Mouse (Mus musculus) hindlimb bud, embryonic 11.5 days (tissue): ENCODE data around the gene Ntm.

Experiments
- DNase-seq: peaks from one replicate; pipeline ENCODE4 v3.0.0-alpha.2; 2012; ENCODE audit warnings: low read depth, low spot score; ENCODE audit errors: extremely low spot score

The Ntm gene

GRCm38 (mm10) chr9:29252866-29253265 is 710.1 kb downstream of the Ntm start:
- DNase-seq, result no peak

DNA sequence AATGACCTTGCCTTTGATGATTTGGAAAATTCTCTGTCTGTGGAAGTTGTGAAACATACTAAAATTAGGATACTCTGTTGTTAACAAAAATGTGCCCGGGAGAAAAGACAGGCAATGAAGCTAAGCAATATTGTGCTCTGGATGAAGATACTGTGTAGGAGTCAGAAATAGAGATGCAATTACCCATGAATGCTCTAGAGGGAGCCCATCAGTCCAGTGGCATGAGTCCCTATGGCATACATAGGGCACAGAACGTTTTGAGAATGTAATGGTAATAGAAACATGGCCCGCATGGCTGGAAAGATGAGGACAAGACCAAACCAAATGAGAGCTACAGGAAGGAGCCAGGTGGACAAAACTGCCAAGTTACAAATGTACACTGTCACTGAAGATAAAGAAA is 712.1 kb downstream of the Ntm start:
- DNase-seq, result no peak

- DNase-seq, result no peak
These were observed 715.1 kb downstream of the Ntm start for GRCm38 (mm10) chr9:29247812-29248211.

DNA sequence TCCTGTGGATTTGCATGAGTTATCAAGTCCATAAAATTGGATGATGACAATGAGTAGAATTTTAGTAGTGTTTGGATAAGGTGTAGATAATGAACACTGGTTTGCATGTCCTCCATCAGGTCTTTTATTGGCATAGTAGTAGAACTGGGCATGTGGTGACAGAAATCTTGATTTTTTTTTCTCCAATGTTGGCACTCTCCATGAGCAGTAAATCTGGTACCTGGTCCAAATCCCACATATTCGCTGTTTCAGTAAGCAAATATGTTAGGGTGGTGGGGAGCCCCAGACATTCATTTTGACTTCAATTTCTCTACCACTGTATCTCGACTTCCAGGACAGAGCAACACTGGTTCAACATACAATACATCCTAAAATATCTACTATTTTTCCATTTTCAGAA is 718.9 kb downstream of the Ntm start:
- DNase-seq, result no peak

GRCm38 (mm10) chr9:29242497-29243422 is 720.2 kb downstream of the Ntm start:
- DNase-seq, result no peak

DNA sequence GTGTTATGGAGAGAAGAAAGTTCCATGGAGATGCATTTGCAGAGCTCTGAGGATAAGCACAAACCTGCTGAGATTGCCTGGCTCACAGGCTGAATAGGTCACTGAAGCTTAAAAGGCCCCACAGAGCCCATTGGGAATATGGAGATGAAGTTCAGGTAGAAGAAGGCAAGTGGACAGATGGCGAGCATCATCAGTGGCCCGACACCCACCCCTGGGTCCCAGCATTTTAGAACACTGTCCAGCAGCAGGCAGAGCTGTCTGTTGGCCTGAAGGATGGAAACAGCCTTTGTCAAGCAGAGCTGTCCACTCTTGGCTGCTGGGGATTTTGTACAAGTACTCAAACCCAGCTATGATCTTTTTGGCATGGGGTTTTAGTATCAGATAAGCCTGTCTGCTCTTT is 722.1 kb downstream of the Ntm start:
- no peak for DNase-seq

DNA sequence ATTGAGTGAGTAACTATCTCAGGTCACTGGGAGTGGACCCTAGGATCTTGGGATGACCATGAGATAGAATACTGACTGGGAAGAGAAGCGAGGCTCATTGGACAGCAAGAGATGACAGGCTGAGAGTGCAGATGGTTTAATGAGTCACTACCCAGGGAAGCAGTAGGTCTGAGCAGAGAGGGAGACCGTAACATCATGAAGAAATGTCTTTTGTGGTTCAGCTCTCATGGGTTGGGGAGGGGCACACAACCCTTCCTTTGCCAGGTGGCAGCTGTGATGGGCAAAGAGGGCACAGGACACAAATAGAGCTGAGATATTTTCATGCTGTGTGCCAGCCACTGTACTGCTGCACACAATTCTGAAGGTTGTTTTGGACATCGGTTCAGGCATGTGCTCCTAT is 724.0 kb downstream of the Ntm start:
- no peak for DNase-seq

- DNase-seq, result no peak
These were observed 726.2 kb downstream of the Ntm start for GRCm38 (mm10) chr9:29236752-29237151.

DNA sequence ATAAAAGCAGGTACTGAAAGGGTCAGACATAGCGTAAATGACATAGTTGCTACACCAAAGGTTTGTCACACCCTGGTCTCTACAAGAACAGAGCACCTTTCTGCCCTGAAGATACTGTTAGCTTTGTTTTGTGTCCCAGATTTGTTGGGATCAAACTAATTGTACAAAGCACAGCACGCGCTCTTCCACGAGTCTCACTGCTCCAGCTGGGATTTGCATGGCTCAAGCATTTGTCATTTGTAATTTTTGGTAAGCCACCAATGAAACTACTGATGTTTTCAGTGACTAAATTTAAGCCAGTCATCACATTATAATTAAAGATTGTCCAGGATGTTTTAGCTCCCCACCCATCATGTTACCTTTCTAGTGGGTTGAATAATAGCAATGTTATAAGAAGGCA is 735.2 kb downstream of the Ntm start:
- DNase-seq, result no peak

GRCm38 (mm10) chr9:29222915-29223545 is 739.9 kb downstream of the Ntm start:
- DNase-seq, result no peak

- no peak for DNase-seq
These were observed 741.9 kb downstream of the Ntm start for GRCm38 (mm10) chr9:29220941-29221615.

DNA sequence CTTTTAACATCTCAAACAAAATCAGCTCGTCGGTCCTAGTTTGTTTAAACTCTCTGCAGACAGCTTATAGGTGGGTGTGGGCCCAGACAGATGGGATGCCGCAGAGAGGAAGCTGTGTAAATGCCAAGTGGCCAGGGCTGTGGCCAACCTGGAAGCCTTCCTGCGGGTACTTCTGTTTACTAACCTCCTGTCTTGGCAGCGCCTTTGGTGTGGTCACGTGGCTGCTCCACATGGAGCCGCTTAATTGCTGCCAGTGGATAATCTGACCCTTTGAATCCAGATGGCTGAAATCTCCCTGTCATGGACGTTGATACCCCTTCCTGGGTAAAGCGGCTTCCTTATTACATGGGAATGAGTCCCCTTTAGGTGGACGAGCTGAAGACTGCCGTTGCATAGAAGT is 742.4 kb downstream of the Ntm start:
- no peak for DNase-seq

DNA sequence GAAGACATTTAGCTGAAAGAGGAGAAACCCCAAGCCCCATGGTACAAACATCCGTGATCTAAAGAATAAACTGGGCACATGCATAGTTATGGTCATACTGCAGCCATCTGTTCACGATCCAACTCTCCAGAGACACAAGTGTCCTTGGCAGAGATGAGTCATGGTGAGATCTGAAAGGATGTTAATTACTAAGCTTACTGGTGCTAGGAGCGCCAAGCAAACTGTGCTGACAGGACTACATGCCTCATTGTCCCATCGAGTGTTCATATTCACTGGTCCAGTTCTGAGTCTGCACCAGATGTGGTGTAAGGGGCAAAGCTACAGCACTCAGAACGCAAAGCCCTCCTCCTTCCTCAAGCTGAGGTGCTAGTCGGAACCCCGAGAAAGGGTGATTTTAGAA is 745.0 kb downstream of the Ntm start:
- DNase-seq, result no peak

GRCm38 (mm10) chr9:29216528-29216927 is 746.4 kb downstream of the Ntm start:
- DNase-seq, result no peak

- DNase-seq, result no peak
These were observed 747.1 kb downstream of the Ntm start for GRCm38 (mm10) chr9:29215796-29216195.

DNA sequence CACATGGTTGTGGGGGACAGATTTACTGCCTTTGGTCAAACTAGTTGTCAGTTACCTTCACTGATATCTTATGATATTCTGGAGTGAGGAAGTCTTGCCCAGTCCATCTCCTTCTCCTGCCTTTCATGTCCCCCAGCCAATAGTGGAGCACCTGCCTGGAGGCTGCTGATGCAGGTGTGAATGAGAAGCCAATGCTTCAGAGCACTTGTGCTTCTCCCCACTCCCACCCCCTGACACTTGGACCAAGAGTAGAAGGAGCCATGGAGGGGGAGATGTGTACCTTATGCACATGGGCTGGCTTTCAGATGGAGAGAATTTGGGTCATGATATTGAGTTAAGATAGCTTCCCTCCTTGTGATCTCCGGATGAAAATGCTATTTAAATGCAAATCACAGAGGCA is 747.7 kb downstream of the Ntm start:
- no peak for DNase-seq

GRCm38 (mm10) chr9:29209243-29209642 is 753.7 kb downstream of the Ntm start:
- no peak for DNase-seq

GRCm38 (mm10) chr9:29208142-29208541 is 754.8 kb downstream of the Ntm start:
- no peak for DNase-seq

DNA sequence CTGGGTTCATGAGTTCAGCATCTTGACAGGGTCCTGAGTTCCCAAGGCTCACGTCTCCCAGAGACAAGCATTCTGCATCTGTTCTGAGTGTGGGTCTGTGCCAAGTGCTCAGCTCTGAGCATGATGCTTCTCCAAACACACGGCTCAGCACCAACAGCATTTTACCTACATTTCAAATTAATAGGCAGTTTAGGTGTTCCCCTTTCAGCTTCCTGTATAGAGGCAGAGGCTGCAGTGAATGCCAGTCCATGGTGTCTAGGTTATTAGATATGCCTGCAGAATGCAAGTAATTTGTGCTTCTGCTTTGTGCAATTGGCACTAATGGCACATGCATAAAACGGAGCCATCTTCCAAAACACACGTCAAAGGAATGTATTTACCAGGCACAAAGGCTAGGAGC is 757.3 kb downstream of the Ntm start:
- no peak for DNase-seq

GRCm38 (mm10) chr9:29202196-29202595 is 760.7 kb downstream of the Ntm start:
- DNase-seq, result no peak

DNA sequence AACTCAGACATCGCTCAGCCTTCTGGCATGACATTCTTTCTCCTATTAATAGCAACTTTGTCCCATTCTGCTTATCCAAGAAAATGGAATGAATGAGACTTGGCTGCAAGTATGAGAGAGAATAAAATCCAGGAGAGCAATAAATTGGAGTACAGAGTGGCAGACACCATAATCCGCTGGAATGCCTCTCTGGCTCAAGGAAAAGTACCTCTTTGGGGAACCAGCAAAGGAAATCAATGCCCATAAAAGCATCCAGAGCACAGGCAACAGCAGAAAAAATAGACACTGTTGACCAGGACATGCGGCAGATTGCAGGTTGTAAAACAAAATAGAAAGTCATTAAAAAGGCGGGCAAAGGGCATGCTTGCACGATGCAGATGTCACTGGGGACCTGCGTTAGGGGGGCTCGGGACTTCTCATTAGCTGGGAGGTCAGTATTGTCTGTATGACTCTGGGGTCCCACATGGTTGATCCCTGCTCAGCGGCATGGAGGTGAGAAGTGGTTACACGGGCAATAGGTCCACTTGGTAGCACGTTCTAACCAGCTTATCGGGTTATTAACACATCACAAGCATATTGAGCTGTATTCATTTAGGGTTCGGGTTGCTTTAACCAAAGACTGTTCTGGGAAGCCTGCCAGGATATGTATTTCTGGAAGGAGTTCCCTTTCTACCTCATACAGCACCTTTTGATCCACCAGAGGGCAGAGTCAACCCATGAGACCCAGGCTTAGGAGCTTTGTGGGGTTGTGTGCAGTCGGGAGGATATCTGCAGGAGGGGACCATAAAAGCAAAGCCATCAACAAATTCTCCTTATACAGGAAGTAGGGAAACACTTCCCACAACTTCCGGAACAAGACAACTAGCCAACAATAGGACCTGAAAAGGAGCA is 761.5 kb downstream of the Ntm start:
- peak; percentile 37 for DNase-seq
